Mouse (Mus musculus) kidney, adult 9 months (tissue): ENCODE results near the gene Tmem14a.
"Not testable (repeated sequence)": the region's sequence is repeated elsewhere in the genome, so short reads cannot be mapped to it uniquely, and the experiment has no call there.

Source experiments
- DNase-seq: peaks from one replicate; pipeline ENCODE4 v3.0.0; 2022

Gene Tmem14a

GRCm38 (mm10) chr1:21253303-21253650 is 34.9 kb downstream of the Tmem14a start:
- no peak for DNase-seq

GRCm38 (mm10) chr1:21253856-21254255 is 35.5 kb downstream of the Tmem14a start:
- no peak for DNase-seq

- no peak for DNase-seq
Measured at GRCm38 (mm10) chr1:21255625-21256345, 37.4 kb downstream of the Tmem14a start.

DNA sequence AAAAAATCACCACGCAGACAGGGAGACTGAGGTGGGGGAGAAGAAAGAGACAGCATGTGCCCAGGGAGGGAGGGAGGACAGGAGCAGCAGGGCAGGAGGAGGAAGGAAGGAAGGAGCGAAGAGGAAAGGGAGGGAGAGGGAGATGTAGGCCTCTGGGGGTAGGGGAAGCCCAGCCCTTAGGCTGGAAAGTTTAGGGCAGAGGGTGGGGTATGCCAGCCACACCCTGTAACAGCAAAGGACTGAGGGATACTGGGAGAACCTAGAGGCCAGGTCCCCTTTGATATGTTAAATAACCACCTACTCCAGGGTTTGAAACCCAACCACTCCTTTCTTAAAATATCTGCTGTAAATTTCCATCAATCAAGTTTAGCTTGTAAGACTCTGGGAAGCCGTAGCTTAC is 38.0 kb downstream of the Tmem14a start:
- no peak for DNase-seq

DNA sequence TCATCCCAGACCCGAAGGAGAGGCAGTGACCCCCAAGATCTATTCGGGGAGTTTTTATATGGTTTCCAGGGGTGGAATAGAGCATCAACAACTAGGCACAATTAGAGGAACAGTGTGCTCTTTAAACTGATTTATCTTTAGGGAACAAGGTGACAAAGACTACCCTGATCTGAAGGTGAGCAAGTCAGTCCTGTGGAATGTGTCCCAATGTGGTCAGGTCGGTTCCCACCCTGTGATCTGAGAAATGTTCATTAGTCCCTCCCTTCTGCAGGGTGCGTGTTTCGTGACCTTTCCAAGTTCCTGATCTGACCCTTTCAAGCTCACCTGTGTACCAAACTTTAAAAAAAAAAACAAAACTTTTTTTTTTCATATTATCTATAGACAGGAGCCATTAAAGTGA is 38.5 kb downstream of the Tmem14a start:
- DNase-seq: no peak

GRCm38 (mm10) chr1:21259981-21260380 is 41.6 kb downstream of the Tmem14a start:
- DNase-seq: not testable (repeated sequence)

DNA sequence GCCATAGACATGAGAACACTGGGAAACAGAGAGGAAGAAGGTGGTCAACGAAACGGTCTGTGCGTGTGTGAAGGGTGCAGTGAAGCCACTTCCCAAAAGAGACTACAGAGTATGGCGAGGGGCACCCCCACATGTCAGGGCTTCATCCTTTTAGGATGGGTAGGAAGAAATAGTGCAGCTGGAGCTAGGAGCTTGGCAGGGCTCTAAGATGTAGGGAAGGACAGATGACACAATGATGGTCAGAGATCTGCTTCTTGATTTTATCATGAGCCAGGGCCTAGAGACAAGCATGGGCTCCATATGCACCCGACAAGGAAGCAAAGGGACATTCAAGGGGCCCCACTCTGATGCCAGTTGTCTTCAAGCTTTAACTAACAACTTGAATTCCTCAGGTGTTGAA is 44.0 kb downstream of the Tmem14a start:
- DNase-seq: no peak

- DNase-seq: no peak
Measured at GRCm38 (mm10) chr1:21263986-21264385, 45.6 kb downstream of the Tmem14a start.

DNA sequence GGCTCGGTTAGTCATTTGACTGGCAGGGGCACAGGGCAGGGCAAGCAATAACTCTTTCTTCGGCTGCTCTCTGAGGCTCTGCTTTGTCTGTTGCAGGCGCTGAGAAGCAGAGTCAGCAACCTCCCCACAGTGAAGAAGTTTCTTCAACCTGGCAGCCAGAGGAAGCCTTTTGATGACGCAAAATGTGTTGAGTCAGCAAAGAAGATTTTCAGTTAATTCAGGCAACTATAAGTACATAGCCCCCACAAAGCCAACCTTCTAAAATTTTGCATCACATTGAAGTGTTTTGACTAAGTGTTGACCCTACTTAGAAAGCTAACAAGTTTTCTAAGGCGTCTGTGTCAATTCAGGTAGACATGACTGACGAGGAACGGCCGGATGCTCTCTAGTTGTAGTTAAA is 46.4 kb downstream of the Tmem14a start:
- DNase-seq: no peak

- no peak for DNase-seq
Measured at GRCm38 (mm10) chr1:21266766-21267165, 48.4 kb downstream of the Tmem14a start.

DNA sequence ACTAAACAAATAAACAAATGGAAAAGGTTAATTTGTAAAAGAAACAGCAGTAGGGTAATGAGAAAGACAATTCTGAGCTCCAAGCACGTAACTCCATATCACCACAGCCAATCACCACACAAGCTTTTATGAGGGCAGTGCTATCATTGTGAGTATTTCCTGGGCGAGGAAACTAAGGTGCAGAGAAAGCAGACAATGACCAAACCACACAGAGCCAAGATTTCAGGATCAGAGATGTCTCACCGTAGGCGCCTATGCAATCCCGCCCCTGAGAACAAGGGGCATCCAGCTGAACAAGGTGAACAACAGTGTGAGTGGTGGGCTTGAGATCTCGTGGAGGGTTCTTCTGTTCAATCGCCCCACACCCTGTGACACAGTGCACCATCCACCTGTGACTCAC is 49.1 kb downstream of the Tmem14a start:
- not testable (repeated sequence) for DNase-seq

DNA sequence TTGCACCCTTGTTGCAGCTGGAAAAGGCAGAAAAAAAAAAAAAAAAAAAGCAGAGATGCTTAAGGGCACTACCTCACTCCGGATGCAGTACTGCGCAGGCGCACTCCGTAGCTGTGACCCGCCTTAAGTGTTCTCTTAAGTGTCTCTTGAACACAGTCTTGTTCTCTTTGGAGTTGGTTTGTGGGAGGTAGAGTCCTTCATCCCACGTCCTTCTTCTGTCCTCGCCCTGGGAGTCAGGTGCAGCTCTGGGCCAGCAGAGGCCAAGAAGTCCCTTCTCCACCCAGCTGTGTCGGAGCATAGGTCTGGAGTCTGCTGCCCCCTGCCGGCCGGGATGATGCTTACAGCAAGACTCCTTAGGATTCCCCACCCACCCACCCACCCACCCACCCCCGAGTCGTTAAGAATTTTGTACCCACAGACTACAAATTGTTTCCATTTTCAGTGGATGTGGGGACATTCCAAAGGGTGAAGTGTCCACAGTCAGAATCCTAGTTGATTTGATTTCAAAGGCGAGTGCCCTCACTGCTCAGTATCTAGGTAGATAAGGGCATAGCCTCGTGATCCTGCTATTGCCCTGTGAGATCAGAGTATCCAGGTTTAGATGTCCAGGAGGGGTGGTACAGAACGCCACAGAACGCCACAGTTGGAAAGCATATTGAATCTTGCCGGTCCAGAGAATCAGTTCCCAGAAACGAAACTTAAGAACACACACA is 53.1 kb downstream of the Tmem14a start:
- DNase-seq: peak; percentile 77

- peak; percentile 13 for DNase-seq
Measured at GRCm38 (mm10) chr1:21272056-21272431, 53.7 kb downstream of the Tmem14a start.

DNA sequence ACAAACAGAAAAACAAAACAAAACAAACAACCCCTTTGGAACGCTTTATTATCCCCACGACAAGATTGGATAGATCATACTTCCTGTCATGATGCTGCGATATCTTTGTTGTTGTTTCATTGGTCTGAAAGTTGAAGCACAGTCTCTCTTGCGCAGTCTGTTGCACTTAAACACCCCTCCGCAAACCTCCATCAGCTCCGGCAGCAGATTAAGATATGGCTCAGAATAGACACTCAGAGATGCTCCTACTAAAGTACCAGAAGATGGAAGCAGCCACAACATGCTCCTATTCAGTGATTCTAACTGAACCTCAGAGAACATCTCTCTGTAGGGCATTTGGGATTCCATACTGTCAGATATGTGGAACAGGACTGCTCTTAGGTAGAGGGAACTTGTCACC is 54.7 kb downstream of the Tmem14a start:
- DNase-seq: no peak

GRCm38 (mm10) chr1:21274437-21275040 is 56.2 kb downstream of the Tmem14a start:
- no peak for DNase-seq

- DNase-seq: not testable (repeated sequence)
Measured at GRCm38 (mm10) chr1:21275366-21275765, 57.0 kb downstream of the Tmem14a start.

DNA sequence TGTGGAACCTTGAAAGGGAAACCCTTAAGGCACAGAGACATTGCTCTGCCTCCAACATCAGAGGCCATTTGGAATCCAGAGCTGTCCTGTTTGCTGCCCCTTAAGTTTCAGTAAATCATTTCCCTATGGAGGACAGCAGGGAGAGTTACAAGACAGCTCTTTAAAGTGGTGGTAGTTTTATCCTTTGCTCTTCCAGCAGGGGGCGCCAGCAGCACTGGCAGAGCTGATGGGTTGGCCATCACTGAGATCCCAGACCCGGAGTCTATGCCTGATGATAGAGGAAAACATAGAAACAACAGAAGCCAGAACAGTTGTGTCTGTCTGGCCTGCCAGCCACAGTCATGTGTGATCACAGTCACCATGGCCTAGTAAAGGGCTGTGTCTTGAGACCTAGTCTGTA is 57.8 kb downstream of the Tmem14a start:
- not testable (repeated sequence) for DNase-seq
